Mouse (Mus musculus) hindbrain, embryonic 15.5 days (tissue): ENCODE results near the gene Ankrd44. TPM values are rescaled to one million over a fixed set of nuclear protein-coding genes. Genes with fewer than 3 reads are reported as not detected.

Experiments
- ATAC-seq: fragments of 200-750 bp; cut with Nextera tagmentation; 2 replicates; pipeline ENCODE4 v1.8.0; 2017; ENCODE audit warnings: low read depth, moderate number of reproducible peaks, moderate TSS enrichment; ENCODE audit not compliant: low FRiP score
- H3K27ac ChIP-seq: fragments of 300-500 bp; sonication (generic); replicated peaks from 2 replicates; pipeline ENCODE4 v1.5.1; 2015; ENCODE audit warnings: mild to moderate bottlenecking, inconsistent platforms
- H3K27me3 ChIP-seq: fragments of 300-500 bp; sonication (generic); 2 replicates; pipeline ENCODE4 v1.6.1; 2015; ENCODE audit warnings: control low read depth, inconsistent platforms
- H3K36me3 ChIP-seq: fragments of 300-500 bp; sonication (generic); 2 replicates; pipeline ENCODE4 v1.6.1; 2015; ENCODE audit warnings: control low read depth, inconsistent platforms
- H3K4me1 ChIP-seq: fragments of 300-500 bp; sonication (generic); replicated peaks from 2 replicates; pipeline ENCODE4 v1.6.1; 2015; ENCODE audit warnings: control low read depth, inconsistent platforms
- H3K4me2 ChIP-seq: fragments of 300-500 bp; sonication (generic); 2 replicates; pipeline ENCODE4 v1.6.1; 2015; ENCODE audit warnings: moderate library complexity, mild to moderate bottlenecking, inconsistent platforms
- H3K4me3 ChIP-seq: fragments of 300-500 bp; sonication (generic); 2 replicates; pipeline ENCODE4 v1.5.1; 2015; ENCODE audit warnings: mild to moderate bottlenecking, inconsistent platforms
- H3K9ac ChIP-seq: fragments of 300-500 bp; sonication (generic); 2 replicates; pipeline ENCODE4 v1.6.1; 2015; ENCODE audit warnings: inconsistent platforms
- H3K9me3 ChIP-seq: fragments of 300-500 bp; sonication (generic); 2 replicates; pipeline ENCODE4 v1.6.1; 2016; ENCODE audit warnings: control low read depth, inconsistent platforms
- WGBS: fragments of 180-500 bp; shearing (Covaris S2); methylation state at CpG from one replicate; pipeline ENCODE4 v1.1.7; 2015; 5-methylcytosine and 5-hydroxymethylcytosine counted together
- polyA plus RNA-seq: library from polyadenylated mRNA; unstranded; fragments of >200 nt; fragmentation: Nextera tagmentation; extraction: Ambion mirVana; gene quantifications from 2 replicates; pipeline ENCODE4 v1.2.1, GENCODE M21; 2015

Ankrd44 gene
- polyA plus RNA-seq, 1 experiment from 2014 or later, result 21.1 TPM

DNA sequence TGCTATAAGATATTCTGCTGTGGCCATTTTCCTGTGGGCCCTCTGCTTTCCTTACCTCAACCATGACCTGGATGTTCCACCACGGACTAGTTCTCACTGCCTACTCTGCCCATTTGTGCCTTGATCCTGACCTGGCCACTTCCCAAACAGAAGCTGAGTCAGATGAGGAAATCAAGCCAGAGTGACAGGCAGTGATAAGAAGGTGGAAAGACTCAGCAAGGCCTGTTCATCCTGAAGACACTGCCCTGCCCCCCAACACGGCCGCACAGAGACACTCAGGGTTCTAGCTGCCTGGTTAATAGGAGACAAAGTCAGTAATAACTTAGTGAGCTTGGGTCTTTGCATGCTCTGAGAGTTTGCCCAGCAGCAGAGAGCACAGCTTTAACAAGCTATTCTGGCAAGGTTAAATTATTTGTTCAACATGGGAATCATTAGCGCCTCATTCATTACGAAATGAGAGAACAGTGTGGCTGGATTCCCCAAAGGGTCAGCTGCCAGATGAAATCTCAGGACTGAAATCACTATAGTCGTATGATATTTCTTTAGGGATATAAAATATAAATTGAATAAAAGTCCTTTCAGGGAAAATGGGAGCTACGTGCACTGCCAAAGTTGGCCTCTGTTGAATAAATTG is 136.7 kb downstream of the Ankrd44 start:
- no peak; the same call in 1 of the 2 replicates for ATAC-seq
- Histone ChIP-seq H3K4me2 (no peak overlapping the region), H3K27ac (peak overlapping the region; percentile 40), H3K9ac (no peak overlapping the region), H3K36me3 (no peaks in the 10 kb centered on the region), H3K27me3 (no peaks in the 10 kb centered on the region), H3K4me3 (no peak overlapping the region), H3K4me1 (peaks cover 16% of the 10 kb centered on the region), H3K9me3 (no peaks in the 10 kb centered on the region)
- 67% methylated on average over 7 of the region's 7 CpGs for WGBS

DNA sequence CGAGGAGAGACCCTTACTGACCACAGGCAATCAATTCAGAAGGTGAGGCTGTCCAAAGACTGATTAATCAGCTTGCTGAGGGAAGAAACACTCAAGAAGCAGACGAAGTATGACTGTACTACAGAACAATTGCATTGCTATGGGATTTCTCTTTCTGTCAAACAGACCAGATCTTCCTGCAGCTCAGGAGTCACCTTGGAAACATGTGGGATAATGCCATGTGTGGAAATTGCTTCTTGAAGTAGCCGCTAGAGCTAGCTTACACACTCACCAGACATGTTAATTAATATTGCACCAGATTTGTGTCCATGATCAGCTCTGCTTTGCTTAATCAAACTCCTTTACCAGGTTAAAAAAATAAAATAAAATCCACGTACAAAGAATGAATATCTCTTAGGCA is 137.8 kb downstream of the Ankrd44 start:
- WGBS, result 49% methylated on average over 4 of the region's 4 CpGs
- ATAC-seq, result peak; percentile 43; the same call in 1 of the 2 replicates
- H3K27me3 ChIP-seq, result no peaks in the 10 kb centered on the region
- peaks cover 16% of the 10 kb centered on the region for H3K4me1 ChIP-seq
- H3K4me3 ChIP-seq, result no peak overlapping the region
- no peak overlapping the region for H3K9ac ChIP-seq
- no peaks in the 10 kb centered on the region for H3K36me3 ChIP-seq
- H3K9me3 ChIP-seq, result no peaks in the 10 kb centered on the region
- H3K27ac ChIP-seq, result peak overlapping the region; percentile 57
- H3K4me2 ChIP-seq, result no peak overlapping the region

DNA sequence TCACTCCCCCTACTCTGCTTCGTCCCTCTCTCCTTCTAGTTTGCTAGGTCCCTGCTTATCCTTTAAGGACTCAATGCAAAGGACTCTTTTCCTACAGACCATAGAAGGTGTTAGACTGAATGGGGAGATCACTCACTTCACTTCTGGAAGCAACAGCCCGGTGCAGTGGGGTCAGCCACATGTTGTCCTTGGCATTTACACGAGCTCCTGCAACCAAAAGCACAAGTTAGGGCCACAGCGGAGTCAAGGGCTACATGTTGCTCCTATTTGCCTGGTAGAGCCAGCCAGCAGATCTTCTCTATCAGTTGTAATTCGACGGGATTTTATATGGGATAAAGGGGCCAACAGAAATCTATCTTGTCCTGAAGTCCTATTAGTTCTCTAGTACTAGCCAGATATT is 148.0 kb downstream of the Ankrd44 start:
- no peaks in the 10 kb centered on the region for H3K9me3 ChIP-seq
- ATAC-seq, result no peak
- no peak overlapping the region for H3K9ac ChIP-seq
- H3K4me1 ChIP-seq, result no peaks in the 10 kb centered on the region
- 95% methylated on average over 6 of the region's 6 CpGs for WGBS
- no peak overlapping the region for H3K27ac ChIP-seq
- no peaks in the 10 kb centered on the region for H3K36me3 ChIP-seq
- H3K27me3 ChIP-seq, result no peaks in the 10 kb centered on the region
- no peak overlapping the region for H3K4me2 ChIP-seq
- H3K4me3 ChIP-seq, result no peak overlapping the region

DNA sequence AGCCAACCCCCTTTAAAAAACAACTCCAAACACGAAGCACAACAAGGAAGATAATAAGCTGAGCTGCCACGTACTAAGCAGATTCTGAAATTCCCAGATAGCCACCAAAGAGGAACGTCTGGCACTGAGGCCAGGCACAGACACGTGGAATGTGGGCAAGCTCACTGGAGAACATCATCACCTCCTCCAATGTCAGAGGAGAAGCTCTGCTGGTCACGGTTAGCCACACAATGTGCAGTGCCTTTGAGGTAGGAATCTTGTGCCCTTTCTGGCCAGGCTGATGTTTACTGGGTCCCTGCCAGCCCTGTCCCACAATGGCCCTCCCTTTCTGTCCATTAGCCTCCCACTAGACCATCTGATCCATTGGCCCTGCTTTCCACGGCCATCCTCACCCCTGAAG is 149.1 kb downstream of the Ankrd44 start:
- no peak overlapping the region for H3K4me2 ChIP-seq
- no peaks in the 10 kb centered on the region for H3K4me1 ChIP-seq
- no peaks in the 10 kb centered on the region for H3K36me3 ChIP-seq
- H3K27ac ChIP-seq, result no peak overlapping the region
- H3K4me3 ChIP-seq, result no peak overlapping the region
- 82% methylated on average over 6 of the region's 6 CpGs for WGBS
- no peak overlapping the region for H3K9ac ChIP-seq
- no peaks in the 10 kb centered on the region for H3K27me3 ChIP-seq
- H3K9me3 ChIP-seq, result no peaks in the 10 kb centered on the region
- no peak for ATAC-seq

DNA sequence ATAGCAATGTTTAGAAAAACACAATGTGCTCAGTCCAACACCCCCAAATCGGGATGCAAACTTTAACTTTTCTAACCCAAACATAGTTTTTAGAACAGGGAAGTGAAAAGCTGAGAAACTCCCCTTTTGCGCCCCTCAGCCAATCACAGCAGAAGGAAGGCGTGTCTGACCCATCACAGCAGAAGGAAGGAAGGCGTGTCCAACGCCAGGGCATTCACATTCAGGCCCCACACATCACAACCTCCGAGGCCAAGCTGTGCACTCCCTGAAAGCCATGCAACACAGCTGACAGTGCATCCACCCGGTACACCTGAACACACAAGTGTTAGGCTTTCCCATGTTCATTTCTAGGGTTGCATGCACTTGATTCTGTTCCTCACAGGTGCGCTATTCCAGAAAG is 150.1 kb downstream of the Ankrd44 start:
- 58% methylated on average over 8 of the region's 8 CpGs for WGBS
- Histone ChIP-seq H3K9ac (no peak overlapping the region), H3K9me3 (no peaks in the 10 kb centered on the region), H3K4me1 (no peaks in the 10 kb centered on the region), H3K36me3 (no peaks in the 10 kb centered on the region), H3K4me3 (no peak overlapping the region), H3K4me2 (no peak overlapping the region), H3K27ac (no peak overlapping the region), H3K27me3 (no peaks in the 10 kb centered on the region)
- no peak for ATAC-seq

DNA sequence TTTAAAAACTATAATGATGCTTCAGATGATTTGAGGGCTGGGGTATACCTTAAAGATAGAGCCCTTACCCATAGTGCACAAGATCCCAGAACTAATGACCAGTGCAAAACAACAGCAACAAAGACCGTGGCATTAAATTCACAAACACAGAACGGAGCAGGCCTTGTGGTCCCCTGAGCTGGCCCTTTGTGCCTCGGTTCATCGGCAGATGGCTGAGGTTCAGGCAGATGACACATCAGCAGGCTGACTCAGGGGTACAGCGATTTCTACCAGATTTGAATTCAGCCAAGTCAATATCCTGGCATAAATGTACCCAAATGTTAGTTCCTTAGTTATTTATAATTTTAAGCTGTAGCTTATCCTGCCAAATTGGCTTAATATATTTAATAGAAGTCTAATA is 153.3 kb downstream of the Ankrd44 start:
- H3K9me3 ChIP-seq, result no peaks in the 10 kb centered on the region
- H3K4me3 ChIP-seq, result no peak overlapping the region
- no peak for ATAC-seq
- H3K4me1 ChIP-seq, result no peaks in the 10 kb centered on the region
- H3K27me3 ChIP-seq, result no peaks in the 10 kb centered on the region
- no peaks in the 10 kb centered on the region for H3K36me3 ChIP-seq
- no peak overlapping the region for H3K27ac ChIP-seq
- no peak overlapping the region for H3K4me2 ChIP-seq
- H3K9ac ChIP-seq, result no peak overlapping the region
- 47% methylated on average over 5 of the region's 5 CpGs for WGBS

DNA sequence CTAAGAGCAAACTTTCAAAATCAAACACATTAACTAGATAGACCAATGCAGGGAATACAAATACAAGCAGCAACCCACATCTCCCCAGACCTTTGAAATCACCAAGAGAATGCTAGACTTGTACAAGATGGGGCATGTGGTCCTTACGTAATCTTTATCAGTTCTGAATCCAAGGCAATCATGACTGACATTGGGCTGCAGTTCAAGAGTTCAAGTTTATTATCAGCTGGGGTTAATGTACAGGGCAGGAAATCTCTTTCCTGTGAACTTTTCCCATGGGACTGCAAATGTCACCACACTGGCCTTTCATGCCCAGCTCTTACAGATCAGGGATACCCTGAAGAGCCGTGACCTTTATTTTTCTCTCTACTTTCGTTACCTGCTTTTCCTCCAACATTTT is 154.7 kb downstream of the Ankrd44 start:
- Histone ChIP-seq H3K4me1 (no peaks in the 10 kb centered on the region), H3K9ac (no peak overlapping the region), H3K36me3 (no peaks in the 10 kb centered on the region), H3K27ac (no peak overlapping the region), H3K4me3 (no peak overlapping the region), H3K27me3 (no peaks in the 10 kb centered on the region), H3K9me3 (no peaks in the 10 kb centered on the region), H3K4me2 (no peak overlapping the region)
- ATAC-seq, result no peak
- 92% methylated on average over 3 of the region's 3 CpGs for WGBS

DNA sequence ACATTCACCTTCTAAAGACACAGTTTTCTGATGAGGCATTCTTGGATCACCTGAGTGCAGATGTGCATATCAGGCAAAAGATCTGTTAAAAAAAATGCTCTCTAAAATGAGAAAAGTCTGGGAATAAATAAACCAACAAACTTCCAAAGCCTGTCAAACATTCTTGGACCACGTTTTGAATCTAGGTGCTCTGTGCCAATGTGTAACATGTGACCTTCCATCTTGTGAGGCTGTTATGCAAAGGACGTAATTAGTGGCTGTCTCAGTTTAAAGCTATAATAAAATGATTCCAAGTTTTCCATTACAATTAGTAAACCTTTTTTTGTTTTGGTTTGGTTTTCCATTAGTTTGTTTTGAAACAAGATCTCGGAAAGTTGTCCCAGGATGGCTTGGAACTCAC is 159.0 kb downstream of the Ankrd44 start:
- peaks cover 4% of the 10 kb centered on the region; the same call in 1 of the 2 replicates for H3K4me1 ChIP-seq

DNA sequence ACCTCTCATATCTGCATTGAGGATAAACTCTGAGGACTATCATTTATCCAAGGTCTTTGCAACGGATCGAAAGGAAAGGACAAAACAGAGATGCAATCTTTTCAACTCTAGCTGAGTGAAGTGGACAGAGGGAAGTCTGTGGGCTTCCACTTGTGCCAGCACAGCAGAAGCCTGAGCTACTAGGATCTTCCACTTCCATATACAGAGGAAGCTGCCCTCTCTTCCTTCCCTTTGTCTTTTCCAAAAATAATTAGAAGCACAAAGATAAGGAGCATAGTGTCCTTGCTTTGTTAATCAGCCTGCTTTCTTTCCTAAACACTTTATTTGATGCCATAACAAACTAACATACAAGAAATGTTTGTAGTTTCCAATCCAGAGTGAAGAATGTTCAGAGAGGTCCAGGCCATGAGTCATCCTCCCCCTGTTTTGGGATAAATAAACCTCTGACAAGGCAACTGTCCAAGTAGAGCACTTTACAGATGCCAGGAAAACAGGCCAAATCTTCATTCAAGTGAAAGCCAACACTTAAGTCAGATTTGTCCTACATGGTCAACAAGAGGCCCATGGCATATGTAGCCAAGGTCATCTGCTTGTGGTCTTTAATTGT is 160.5 kb downstream of the Ankrd44 start:
- H3K4me1 ChIP-seq, result peaks cover 4% of the 10 kb centered on the region; the same call in 1 of the 2 replicates
- H3K27me3 ChIP-seq, result no peaks in the 10 kb centered on the region
- H3K4me2 ChIP-seq, result no peak overlapping the region
- peaks cover 8% of the 10 kb centered on the region; the same call in 1 of the 2 replicates for H3K36me3 ChIP-seq
- H3K9ac ChIP-seq, result no peak overlapping the region
- H3K27ac ChIP-seq, result no peak overlapping the region
- H3K9me3 ChIP-seq, result no peaks in the 10 kb centered on the region
- no peak overlapping the region for H3K4me3 ChIP-seq
- 90% methylated on average over 2 of the region's 2 CpGs for WGBS
- ATAC-seq, result no peak

More for the DNA sequence above, 159.0 kb downstream of the Ankrd44 start:
- Histone ChIP-seq H3K36me3 (peaks cover 4% of the 10 kb centered on the region; the same call in 1 of the 2 replicates), H3K4me2 (no peak overlapping the region), H3K9ac (no peak overlapping the region), H3K4me3 (no peak overlapping the region), H3K27ac (no peak overlapping the region), H3K9me3 (no peaks in the 10 kb centered on the region), H3K27me3 (no peaks in the 10 kb centered on the region)
- ATAC-seq, result no peak
- 87% methylated on average over 3 of the region's 3 CpGs for WGBS

DNA sequence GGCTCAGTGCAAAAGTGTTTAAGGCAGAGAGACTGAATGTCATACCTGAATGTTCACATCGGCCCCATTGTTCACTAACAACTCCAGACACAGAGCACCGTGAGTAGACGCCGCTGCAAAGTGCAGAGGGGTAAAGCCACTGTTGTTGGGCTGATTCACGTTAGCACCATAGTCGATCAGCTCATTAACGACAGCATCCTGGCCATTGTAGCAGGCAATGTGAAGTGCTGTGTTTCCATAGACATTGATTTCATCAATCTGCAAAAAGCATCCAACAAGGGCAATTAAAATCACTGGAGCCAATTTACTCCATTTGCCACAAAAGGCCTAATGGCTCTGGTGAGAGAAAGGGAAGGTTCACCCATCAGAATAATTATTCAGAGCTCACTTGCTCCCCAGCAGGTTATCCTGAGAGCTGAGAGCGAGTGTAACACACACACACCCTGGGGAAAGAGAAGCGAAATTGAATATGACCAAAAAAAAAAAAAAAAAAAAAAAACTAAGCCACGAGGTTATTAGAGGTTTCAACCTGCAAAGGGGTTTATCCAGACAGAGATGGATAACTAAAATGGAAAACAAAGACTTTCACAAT is 163.9 kb downstream of the Ankrd44 start:
- no peaks in the 10 kb centered on the region for H3K9me3 ChIP-seq
- WGBS, result 57% methylated on average over 10 of the region's 10 CpGs
- H3K27ac ChIP-seq, result peak overlapping the region; percentile 45; the same call in 1 of the 2 replicates
- H3K4me3 ChIP-seq, result no peak overlapping the region
- H3K36me3 ChIP-seq, result peaks cover 8% of the 10 kb centered on the region; the same call in 1 of the 2 replicates
- ATAC-seq, result no peak
- H3K4me2 ChIP-seq, result no peak overlapping the region
- no peak overlapping the region for H3K9ac ChIP-seq
- H3K27me3 ChIP-seq, result no peaks in the 10 kb centered on the region
- H3K4me1 ChIP-seq, result peaks cover 4% of the 10 kb centered on the region; the same call in 1 of the 2 replicates

DNA sequence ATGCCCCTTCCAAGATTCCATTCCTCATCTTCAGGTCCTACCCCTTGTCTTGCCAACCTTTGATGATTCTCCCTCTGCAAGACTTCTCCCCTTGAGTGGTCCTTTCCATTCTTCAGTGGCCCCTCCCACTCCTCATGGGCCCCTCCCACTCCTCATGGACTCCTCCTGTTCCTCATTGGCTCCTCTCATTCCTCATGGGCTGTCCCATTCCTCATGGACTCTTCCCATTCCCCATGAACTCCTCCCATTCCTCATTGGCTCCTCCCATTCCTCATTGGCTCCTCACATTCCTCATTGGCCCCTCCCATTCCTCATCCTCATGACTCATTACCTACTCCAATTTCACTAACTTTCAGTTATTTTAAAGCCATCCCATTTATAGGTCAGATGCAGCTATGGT is 166.3 kb downstream of the Ankrd44 start:
- H3K9ac ChIP-seq, result no peak overlapping the region
- H3K36me3 ChIP-seq, result 0 out of 2 replicates have a peak, but pooled peaks cover 5% of the 10 kb centered on the region
- H3K27me3 ChIP-seq, result no peaks in the 10 kb centered on the region
- H3K27ac ChIP-seq, result no peak overlapping the region
- H3K4me2 ChIP-seq, result no peak overlapping the region
- no peak for ATAC-seq
- H3K9me3 ChIP-seq, result no peaks in the 10 kb centered on the region
- H3K4me3 ChIP-seq, result no peak overlapping the region
- H3K4me1 ChIP-seq, result peaks cover 4% of the 10 kb centered on the region; the same call in 1 of the 2 replicates

DNA sequence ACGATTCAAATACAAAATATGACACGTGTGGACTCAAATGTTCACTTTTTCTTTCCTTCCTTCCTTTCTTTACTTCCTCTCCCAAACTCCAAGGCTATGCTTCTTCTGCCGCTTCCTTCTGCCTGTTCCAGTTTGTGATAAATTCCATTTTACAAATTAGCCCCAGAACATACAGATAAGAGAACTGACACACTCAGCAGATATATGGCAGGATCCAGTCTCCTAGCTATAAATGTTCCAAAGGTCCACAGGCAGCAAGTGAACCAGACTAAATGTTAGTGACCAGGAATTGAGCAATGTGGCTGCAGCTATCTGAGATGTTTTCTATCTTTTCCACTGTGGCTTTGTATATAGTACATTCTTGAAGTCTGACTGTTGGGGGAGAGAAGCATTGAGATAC is 168.9 kb downstream of the Ankrd44 start:
- no peak overlapping the region for H3K4me2 ChIP-seq
- no peak overlapping the region for H3K9ac ChIP-seq
- no peak overlapping the region for H3K4me3 ChIP-seq
- 82% methylated on average over 3 of the region's 3 CpGs for WGBS
- H3K27me3 ChIP-seq, result no peaks in the 10 kb centered on the region
- no peaks in the 10 kb centered on the region for H3K9me3 ChIP-seq
- H3K27ac ChIP-seq, result no peak overlapping the region
- H3K4me1 ChIP-seq, result no peaks in the 10 kb centered on the region
- H3K36me3 ChIP-seq, result 0 out of 2 replicates have a peak, but pooled peaks cover 5% of the 10 kb centered on the region
- ATAC-seq, result no peak
